Mouse (Mus musculus) liver, embryonic 14.5 days (tissue): ENCODE results near the gene Atn1. TPM values are rescaled to one million over a fixed set of nuclear protein-coding genes. Genes with fewer than 3 reads are reported as not detected.

Experiments used
- ATAC-seq: fragments of 200-750 bp; cut with Nextera tagmentation; 2 replicates; pipeline ENCODE4 v1.8.0; 2017; ENCODE audit warnings: moderate number of reproducible peaks, mild to moderate bottlenecking, moderate library complexity; ENCODE audit not compliant: insufficient read depth
- DNase-seq, 3 experiments: peaks; one replicate each; pipeline ENCODE4 v3.0.0-alpha.2; 2012 to 2013; ENCODE audit warnings: low read depth in 3 of 3, low spot score in 3 of 3
- H3K27ac ChIP-seq: fragments of 300-500 bp; sonication (generic); 2 replicates; pipeline ENCODE4 v1.5.1; 2014; ENCODE audit warnings: moderate library complexity, mild to moderate bottlenecking, control low read depth, inconsistent platforms
- H3K27me3 ChIP-seq: fragments of 300-500 bp; sonication (generic); 2 replicates; pipeline ENCODE4 v1.6.1; 2014; ENCODE audit warnings: mild to moderate bottlenecking, low read length, moderate library complexity; ENCODE audit not compliant: control insufficient read depth, insufficient read depth
- H3K36me3 ChIP-seq: fragments of 300-500 bp; sonication (generic); replicated peaks from 2 replicates; pipeline ENCODE4 v1.6.1; 2014; ENCODE audit warnings: low read depth; ENCODE audit not compliant: control insufficient read depth, insufficient read depth
- H3K4me1 ChIP-seq, 2 experiments: fragments of 200-500 bp in 1 of 2; fragments of 300-500 bp in 1 of 2; sonication (generic) in 1 of 2; replicated peaks; 2 replicates each; pipeline ENCODE4 v1.6.1; 2012 to 2014; ENCODE audit warnings: antibody characterized with exemption in 1 of 2, inconsistent platforms in 1 of 2, low read length in 1 of 2; ENCODE audit not compliant: control insufficient read depth in 2 of 2, insufficient read depth in 2 of 2
- H3K4me2 ChIP-seq: fragments of 300-500 bp; sonication (generic); 2 replicates; pipeline ENCODE4 v1.6.1; 2014; ENCODE audit warnings: low read depth, mild to moderate bottlenecking, control low read depth, moderate library complexity
- H3K4me3 ChIP-seq, 2 experiments: fragments of 200-500 bp in 1 of 2; fragments of 300-500 bp in 1 of 2; sonication (generic) in 1 of 2; 2 replicates each; pipeline ENCODE4 v1.5.1; 2012 to 2014; ENCODE audit warnings: low read depth in 2 of 2, low read length in 2 of 2, mild to moderate bottlenecking in 2 of 2, control low read depth in 1 of 2, inconsistent platforms in 1 of 2, moderate library complexity in 1 of 2; ENCODE audit not compliant: insufficient read depth in 1 of 2
- H3K9ac ChIP-seq: fragments of 300-500 bp; sonication (generic); replicated peaks from 2 replicates; pipeline ENCODE4 v1.6.1; 2014; ENCODE audit warnings: mild to moderate bottlenecking, control low read depth, moderate library complexity
- H3K9me3 ChIP-seq: fragments of 300-500 bp; sonication (generic); 2 replicates; pipeline ENCODE4 v1.6.1; 2016; ENCODE audit warnings: low read length, mixed read lengths; ENCODE audit not compliant: control insufficient read depth
- CTCF ChIP-seq: IDR thresholded peaks from 2 replicates; pipeline ENCODE4 v1.5.1; 2016; ENCODE audit warnings: antibody characterized with exemption, low read depth, control low read depth
- EP300 ChIP-seq: IDR thresholded peaks from 2 replicates; pipeline ENCODE4 v1.6.1; 2016; ENCODE audit warnings: antibody characterized with exemption, low read depth
- WGBS: fragments of 180-500 bp; shearing (Covaris S2); extraction: QIAGEN DNeasy Blood & Tissue Kit; methylation state at CpG from one replicate; pipeline ENCODE4 v1.1.7; 2014; ENCODE audit not compliant: insufficient replicate concordance; 5-methylcytosine and 5-hydroxymethylcytosine counted together
- polyA plus RNA-seq, 2 experiments: library from polyadenylated mRNA; depleted of rRNA in 1 of 2; stranded (reverse) in 1 of 2; unstranded in 1 of 2; fragments of >200 nt; fragmentation: Nextera tagmentation in 1 of 2; extraction: Ambion mirVana in 1 of 2; gene quantifications; 2 replicates each; pipeline versions ENCODE4 v1.2.1 to v1.2.3; 2012 to 2014

Atn1 gene
- polyA plus RNA-seq, 2 experiments: 0.58 to 2.8 TPM

- peak; percentile 37 for ATAC-seq
- 2% methylated on average over 53 of the region's 54 CpGs for WGBS
Measured at GRCm38 (mm10) chr6:124756652-124757350, 477 bp upstream of the Atn1 start.

GRCm38 (mm10) chr6:124755306-124755705, 1.0 kb downstream of the Atn1 start:
- H3K4me3 ChIP-seq: peak overlapping the region; percentile 46 to 53
- peak overlapping the region; percentile 78 for H3K4me2 ChIP-seq
- H3K9ac ChIP-seq: no peak overlapping the region
- H3K4me1 ChIP-seq: peaks cover 0 to 3% of the 10 kb centered on the region in 2 experiments; a peak in 2 of 4 replicates
- no peaks in the 10 kb centered on the region for H3K36me3 ChIP-seq
- 17% methylated on average over 3 of the region's 3 CpGs for WGBS
- DNase-seq (no peak), ATAC-seq (no peak)
- TF ChIP-seq EP300: no peak
- TF ChIP-seq CTCF: no peak
- H3K27ac ChIP-seq: no peak overlapping the region
- peaks cover 37% of the 10 kb centered on the region for H3K27me3 ChIP-seq
- no peaks in the 10 kb centered on the region for H3K9me3 ChIP-seq

More at GRCm38 (mm10) chr6:124756652-124757350, 477 bp upstream of the Atn1 start:
- DNase-seq: no peak
- Histone ChIP-seq H3K9ac (peak overlapping the region; percentile 31; the same call in 1 of the 2 replicates), H3K36me3 (no peaks in the 10 kb centered on the region), H3K4me1 (peaks cover 0 to 3% of the 10 kb centered on the region in 2 experiments; a peak in 2 of 4 replicates), H3K27me3 (peaks cover 37% of the 10 kb centered on the region), H3K4me2 (peak overlapping the region; percentile 78), H3K9me3 (no peaks in the 10 kb centered on the region), H3K4me3 (peak overlapping the region; percentile 53 to 55), H3K27ac (no peak overlapping the region)
- TF ChIP-seq EP300 (no peak), CTCF (no peak)

- no peak for TF ChIP-seq CTCF
- TF ChIP-seq EP300: no peak
- ATAC-seq (no peak), DNase-seq (no peak)
- Histone ChIP-seq H3K4me3 (no peak overlapping the region), H3K9ac (no peak overlapping the region), H3K36me3 (no peaks in the 10 kb centered on the region), H3K27ac (no peak overlapping the region), H3K4me1 (peaks cover 0 to 3% of the 10 kb centered on the region in 2 experiments; a peak in 2 of 4 replicates), H3K4me2 (no peak overlapping the region), H3K9me3 (no peaks in the 10 kb centered on the region), H3K27me3 (peaks cover 37% of the 10 kb centered on the region)
- WGBS: 66% methylated on average over 2 of the region's 2 CpGs
Measured at GRCm38 (mm10) chr6:124753861-124754260, 2.5 kb downstream of the Atn1 start.

- WGBS: 59% methylated on average over 8 of the region's 8 CpGs
- TF ChIP-seq EP300 (no peak), CTCF (no peak)
- Histone ChIP-seq H3K27ac (no peak overlapping the region), H3K27me3 (peaks cover 9% of the 10 kb centered on the region), H3K9me3 (no peaks in the 10 kb centered on the region), H3K4me3 (no peak overlapping the region), H3K9ac (no peak overlapping the region), H3K4me2 (no peak overlapping the region), H3K4me1 (peaks cover 0 to 8% of the 10 kb centered on the region in 2 experiments; a peak in 2 of 4 replicates), H3K36me3 (no peaks in the 10 kb centered on the region)
- no peak for DNase-seq
- ATAC-seq: no peak
Measured at GRCm38 (mm10) chr6:124750405-124750804, 5.9 kb downstream of the Atn1 start.

- Histone ChIP-seq H3K36me3 (no peaks in the 10 kb centered on the region), H3K9ac (no peak overlapping the region), H3K4me3 (peak overlapping the region in 1 of 2 experiments; percentile 36; a peak in 1 of 4 replicates), H3K9me3 (no peaks in the 10 kb centered on the region), H3K27ac (no peak overlapping the region), H3K4me1 (peaks cover 0 to 5% of the 10 kb centered on the region in 2 experiments; a peak in 1 of 4 replicates), H3K27me3 (no peaks in the 10 kb centered on the region), H3K4me2 (peak overlapping the region; percentile 97)
- TF ChIP-seq CTCF (no peak), EP300 (no peak)
- DNase-seq (no peak), ATAC-seq (no peak)
- WGBS: 78% methylated on average over 7 of the region's 7 CpGs
Measured at GRCm38 (mm10) chr6:124746654-124747632, 9.4 kb downstream of the Atn1 start.
